Mouse (Mus musculus): ENCODE results near the gene Gm44973.
A peak's percentile ranks its signal among the peaks of the same experiment; 100 is the strongest.

DNA sequence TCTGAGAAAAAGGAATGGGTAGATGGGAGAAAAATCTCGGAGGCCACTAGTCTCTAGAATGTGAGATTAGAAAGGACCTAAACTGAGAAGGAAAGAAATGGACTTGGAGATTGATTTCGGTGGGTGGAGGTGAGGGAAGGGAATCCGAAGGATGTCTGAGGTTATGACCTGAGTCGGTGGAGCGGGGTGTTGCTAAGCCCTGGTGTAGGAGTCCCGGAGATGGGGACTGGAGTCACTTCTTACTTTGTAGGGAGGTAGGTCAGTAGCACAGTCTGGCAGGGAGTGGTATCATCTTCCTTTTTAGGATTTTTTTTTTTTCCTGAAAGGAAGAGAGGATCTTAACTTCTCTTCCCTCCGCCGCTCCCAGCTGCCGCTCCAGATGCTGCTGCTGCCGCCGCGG lies 37.1 kb downstream of the Gm44973 start:
- TF ChIP-seq POLR2A (IDR thresholded peaks at IDR 0.05; ENCODE audit: low read depth, low read length) = peak; percentile 9; the same call in 1 of the 2 replicates
- TF ChIP-seq CTCF (IDR thresholded peaks at IDR 0.05; ENCODE audit: borderline replicate concordance, insufficient read depth, low read length) = no peak
